Mouse (Mus musculus) cerebellum, postnatal 4 days (tissue): ENCODE measurements at regions not wholly inside any gene's neighbourhood (a gene's known extent, or its start where the extent isn't known, plus 50 kb on each side); places are given as distances from the start of the nearest gene placed in this dataset.

Source experiments
- DNase-seq, 2 experiments: peaks; one replicate each; pipeline ENCODE4 v3.0.0; 2022; ENCODE audit warnings: low spot score in 2 of 2, mixed read lengths in 1 of 2

GRCm38 (mm10) chr7:70972023-70972400, 379.3 kb downstream of the Gm10295 start:
- DNase-seq: no peak

GRCm38 (mm10) chr7:70971323-70972022, 379.8 kb downstream of the Gm10295 start:
- no peak for DNase-seq

DNA sequence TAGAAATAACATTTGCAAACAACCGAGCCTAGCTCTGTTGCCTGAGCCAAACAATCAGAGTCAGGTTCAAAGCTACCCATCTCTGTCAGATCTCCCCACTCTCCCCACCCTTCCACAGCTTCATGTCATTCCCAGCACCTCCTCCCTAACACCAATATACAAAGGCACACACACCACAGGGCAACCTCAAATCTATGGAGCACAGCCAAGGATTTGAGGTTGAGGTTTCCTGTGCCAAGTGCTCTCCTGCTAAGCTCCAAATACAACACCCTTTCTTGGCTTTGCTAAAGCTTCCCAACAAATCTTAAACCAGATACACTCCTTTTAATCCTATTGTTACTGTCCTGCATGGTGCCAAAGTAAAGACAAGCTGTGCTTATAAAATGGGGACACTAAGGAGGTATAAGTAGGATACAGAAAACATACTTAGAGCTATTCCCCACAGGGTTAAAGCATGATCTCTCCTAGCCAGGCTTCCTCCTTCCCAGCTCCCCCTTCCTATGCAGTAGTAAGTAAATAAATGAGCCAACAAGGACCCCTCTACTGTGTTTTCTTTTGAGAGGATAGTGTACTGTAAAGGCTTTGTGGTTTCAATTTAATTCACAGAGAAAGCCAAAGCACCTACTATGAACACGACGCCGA, 398.8 kb downstream of the Gm10295 start:
- DNase-seq: no peak

- DNase-seq: no peak
These were observed 403.0 kb downstream of the Gm10295 start for GRCm38 (mm10) chr7:70948281-70948680.

GRCm38 (mm10) chr7:70946260-70946659, 405.0 kb downstream of the Gm10295 start:
- DNase-seq: no peak

- no peak for DNase-seq
These were observed 420.4 kb downstream of the Gm10295 start for GRCm38 (mm10) chr7:70930911-70931310.

- DNase-seq: no peak
These were observed 421.4 kb downstream of the Gm10295 start for GRCm38 (mm10) chr7:70929935-70930334.

DNA sequence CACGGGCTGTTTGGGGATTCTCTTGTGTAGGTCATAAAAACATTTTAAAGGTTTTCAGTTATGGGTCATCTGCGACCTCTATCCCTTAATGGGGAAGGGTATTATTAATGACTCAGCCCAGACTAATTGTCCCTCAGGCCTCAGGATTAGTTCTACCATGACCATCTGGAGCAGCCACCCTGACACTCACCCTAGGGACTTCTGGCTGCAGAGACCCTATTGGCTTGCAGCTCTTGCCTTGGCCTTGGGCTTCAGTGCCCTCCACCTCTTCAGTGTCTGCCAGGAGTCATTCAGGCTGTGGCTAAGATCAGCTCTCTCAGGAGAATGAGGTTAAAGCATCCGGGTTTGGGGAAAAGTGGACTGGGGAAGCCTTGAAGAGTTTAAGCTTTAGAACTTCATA, 423.3 kb downstream of the Gm10295 start:
- no peak for DNase-seq

DNA sequence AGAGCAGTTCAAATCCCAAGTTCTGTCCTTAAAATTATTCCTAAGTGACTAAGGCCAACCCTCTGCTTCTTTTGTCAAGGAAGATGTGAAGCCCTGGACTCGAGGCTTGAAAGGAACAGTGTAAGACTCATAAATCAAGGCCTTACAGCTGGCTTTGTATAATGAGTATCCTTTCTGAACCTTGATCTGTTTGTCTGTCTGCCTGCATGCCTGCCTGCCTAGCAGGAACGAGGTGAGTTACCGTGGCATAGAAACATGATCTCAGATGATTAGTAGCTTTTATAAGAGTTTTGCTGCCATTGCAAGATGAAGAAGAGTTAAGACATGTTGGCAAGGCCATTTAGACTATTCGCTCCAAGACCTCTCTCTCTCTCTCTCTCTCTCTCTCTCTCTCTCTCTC, 434.3 kb downstream of the Gm10295 start:
- no peak for DNase-seq

- no peak for DNase-seq
These were observed 442.4 kb downstream of the Gm10295 start for GRCm38 (mm10) chr7:70908921-70909320.

GRCm38 (mm10) chr7:70891700-70892099, 459.6 kb downstream of the Gm10295 start:
- no peak for DNase-seq

- DNase-seq: no peak
These were observed 470.8 kb downstream of the Gm10295 start for GRCm38 (mm10) chr7:70880496-70880895.

GRCm38 (mm10) chr7:70874393-70874792, 476.9 kb downstream of the Gm10295 start:
- peak in 1 of 2 experiments; percentile 15 for DNase-seq

DNA sequence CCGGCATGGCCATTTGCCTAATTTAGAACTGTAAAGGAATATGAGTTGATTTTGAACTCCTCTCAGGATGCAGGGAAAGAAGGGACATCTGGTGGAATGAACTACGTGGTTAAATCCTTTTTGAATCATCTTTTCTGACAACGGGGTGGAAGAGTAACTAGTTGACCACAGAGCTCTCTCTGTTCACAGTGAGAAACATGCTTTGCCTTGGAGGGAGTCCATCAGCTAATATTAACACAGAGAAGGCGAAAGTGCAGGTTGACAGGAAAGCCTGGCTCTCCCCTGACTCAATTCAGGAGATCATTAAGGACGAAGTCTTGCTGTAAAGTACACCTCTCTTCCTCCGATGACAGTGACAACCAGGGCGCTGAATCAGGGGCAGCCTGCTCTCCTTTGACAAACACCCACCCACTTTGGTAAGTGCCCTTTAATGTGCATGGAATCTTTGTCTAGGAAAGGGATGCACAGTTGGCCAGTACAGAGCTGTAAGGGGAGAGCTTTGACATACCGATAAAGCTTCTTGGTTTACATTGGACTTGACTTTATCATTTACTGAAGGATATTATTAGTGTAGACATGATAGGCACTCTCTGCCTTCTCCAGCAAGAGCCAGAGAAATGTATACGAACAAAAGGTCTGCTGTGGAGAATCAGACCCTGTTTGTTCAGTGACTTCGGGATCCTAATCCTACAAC, 480.3 kb downstream of the Gm10295 start:
- DNase-seq: no peak

DNA sequence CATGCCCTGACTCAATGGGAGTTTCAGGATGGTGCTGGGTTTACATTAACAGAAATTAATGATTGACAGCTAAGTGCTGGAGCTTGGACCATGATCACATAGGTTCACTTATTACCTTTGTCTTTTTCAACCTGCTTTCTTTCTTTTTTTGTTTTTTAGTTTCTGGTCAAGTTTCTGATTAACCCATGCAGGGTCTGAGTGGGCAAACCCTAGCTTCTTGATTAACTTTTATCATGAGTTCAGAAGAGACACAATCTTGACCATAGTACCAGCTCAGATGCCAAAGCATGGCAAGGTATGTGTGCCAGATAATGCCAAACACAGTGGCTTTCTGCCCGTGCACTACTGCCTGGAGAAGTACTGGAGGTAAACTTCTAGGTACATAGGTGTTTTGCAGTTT, 482.2 kb downstream of the Gm10295 start:
- DNase-seq: no peak

GRCm38 (mm10) chr7:70859957-70860356, 491.3 kb downstream of the Gm10295 start:
- DNase-seq: no peak

DNA sequence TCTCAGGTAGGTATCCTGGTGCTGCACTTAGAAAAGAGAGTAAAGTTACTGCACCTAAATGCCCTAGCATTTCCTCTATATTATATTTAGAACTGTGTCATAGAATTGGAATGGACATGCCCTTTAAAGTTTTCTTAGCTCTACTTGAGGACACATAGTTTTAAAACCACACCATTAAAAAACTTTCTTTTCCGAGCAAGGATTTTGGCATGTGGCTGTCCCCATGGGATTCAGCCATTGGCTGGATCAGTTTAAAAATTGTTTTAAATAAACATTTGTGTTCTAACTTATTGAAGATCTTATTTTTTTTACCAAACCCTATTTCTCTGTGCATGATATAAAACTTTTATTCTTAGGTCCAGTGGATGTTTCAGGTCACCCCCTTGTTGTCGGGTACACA, 484.2 kb upstream of the Nr2f2 start:
- no peak for DNase-seq

GRCm38 (mm10) chr7:70848016-70848776, 481.7 kb upstream of the Nr2f2 start:
- no peak for DNase-seq

DNA sequence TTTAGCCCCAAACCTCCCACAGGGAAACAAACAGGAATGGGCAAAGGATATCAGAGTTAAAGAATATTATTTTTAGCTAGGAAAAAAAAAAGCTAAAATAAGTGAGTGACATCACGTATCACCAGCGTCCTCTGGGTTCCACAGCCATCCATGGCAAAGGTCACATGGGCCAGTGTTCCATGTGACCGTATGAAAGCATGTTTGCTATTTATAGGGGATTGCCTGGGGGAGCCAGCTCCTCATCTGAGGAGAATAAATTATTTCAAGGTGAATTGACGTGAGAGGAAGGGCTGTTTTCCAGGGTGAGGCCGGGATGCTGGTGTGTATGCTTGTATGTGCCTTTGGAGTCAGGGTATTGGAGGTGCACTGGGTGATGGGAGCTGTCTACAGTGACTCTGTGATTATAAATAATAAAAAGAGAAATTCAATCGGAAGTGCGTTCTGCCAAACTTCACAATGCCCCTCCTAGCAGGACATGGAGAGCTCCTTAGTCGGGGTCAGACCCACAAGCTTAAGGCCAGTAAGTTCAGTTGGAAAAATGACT, 481.0 kb upstream of the Nr2f2 start:
- no peak for DNase-seq

DNA sequence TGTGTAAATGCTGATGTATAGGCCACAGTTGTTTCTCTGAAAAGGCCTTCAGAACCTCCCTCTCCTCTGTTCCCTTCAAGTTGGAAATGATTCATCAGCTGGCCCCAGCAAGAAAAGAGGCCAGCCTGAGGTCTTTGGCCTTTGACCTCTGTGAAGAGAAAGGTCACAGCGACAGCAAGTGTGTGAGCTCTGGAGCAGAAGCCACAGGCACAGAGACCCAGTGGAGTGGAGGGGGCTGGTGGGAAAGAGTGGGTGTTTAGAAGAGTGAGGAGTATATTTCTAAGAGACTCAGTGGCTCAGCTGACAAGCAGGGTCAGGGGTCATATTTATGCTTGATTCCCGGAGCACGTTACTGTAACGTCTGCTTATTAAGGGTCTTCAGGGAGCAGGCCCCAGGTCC, 479.5 kb upstream of the Nr2f2 start:
- no peak for DNase-seq

GRCm38 (mm10) chr7:70840142-70840541, 473.6 kb upstream of the Nr2f2 start:
- no peak for DNase-seq

- DNase-seq: no peak
These were observed 472.7 kb upstream of the Nr2f2 start for GRCm38 (mm10) chr7:70839190-70839589.
